Mouse (Mus musculus) midbrain, embryonic 10.5 days (tissue): Measurements from ENCODE around the gene Angptl2. TPM values are rescaled to one million over a fixed set of nuclear protein-coding genes. Genes with fewer than 3 reads are reported as not detected.

Experiments
- DNase-seq: peaks from one replicate; pipeline ENCODE4 v3.0.0-alpha.2; 2017; ENCODE audit warnings: low spot score
- H3K27ac ChIP-seq: fragments of 300-500 bp; sonication (generic); replicated peaks from 2 replicates; pipeline ENCODE4 v1.5.1; 2016; ENCODE audit warnings: mild to moderate bottlenecking
- H3K27me3 ChIP-seq: fragments of 300-500 bp; sonication (generic); 2 replicates; pipeline ENCODE4 v1.6.1; 2016; ENCODE audit warnings: low read depth, mild to moderate bottlenecking; ENCODE audit not compliant: poor library complexity, severe bottlenecking
- H3K36me3 ChIP-seq: fragments of 300-500 bp; sonication (generic); 2 replicates; pipeline ENCODE4 v1.6.1; 2016; ENCODE audit warnings: mild to moderate bottlenecking, moderate library complexity
- H3K4me1 ChIP-seq: fragments of 300-500 bp; sonication (generic); 2 replicates; pipeline ENCODE4 v1.6.1; 2016
- H3K4me3 ChIP-seq: fragments of 300-500 bp; sonication (generic); 2 replicates; pipeline ENCODE4 v1.5.1; 2016; ENCODE audit warnings: mild to moderate bottlenecking, moderate library complexity
- H3K9me3 ChIP-seq: fragments of 300-500 bp; sonication (generic); replicated peaks from 2 replicates; pipeline ENCODE4 v1.6.1; 2016; ENCODE audit warnings: mild to moderate bottlenecking
- WGBS: fragments of 180-500 bp; shearing (Covaris S2); methylation state at CpG from one replicate; pipeline ENCODE4 v1.1.7; 2016; 5-methylcytosine and 5-hydroxymethylcytosine counted together
- polyA plus RNA-seq: library from polyadenylated mRNA; unstranded; fragments of >200 nt; fragmentation: Nextera tagmentation; extraction: Ambion mirVana; gene quantifications from 2 replicates; pipeline ENCODE4 v1.2.1, GENCODE M21; 2016

Angptl2 gene
- polyA plus RNA-seq, 1 experiment from 2014 or later = 21.8 TPM

GRCm38 (mm10) chr2:33179930-33180630, 35.8 kb upstream of the Angptl2 start:
- H3K4me3 ChIP-seq = no peak overlapping the region
- no peaks in the 10 kb centered on the region for H3K27me3 ChIP-seq
- peaks cover 42% of the 10 kb centered on the region for H3K4me1 ChIP-seq
- no peaks in the 10 kb centered on the region for H3K9me3 ChIP-seq
- no peak for DNase-seq
- H3K27ac ChIP-seq = no peak overlapping the region
- 72% methylated on average over 16 of the region's 16 CpGs for WGBS
- H3K36me3 ChIP-seq = no peaks in the 10 kb centered on the region

GRCm38 (mm10) chr2:33183321-33183720, 32.5 kb upstream of the Angptl2 start:
- H3K4me3 ChIP-seq = no peak overlapping the region
- H3K9me3 ChIP-seq = no peaks in the 10 kb centered on the region
- WGBS = 94% methylated on average over 7 of the region's 7 CpGs
- no peak overlapping the region for H3K27ac ChIP-seq
- no peaks in the 10 kb centered on the region for H3K36me3 ChIP-seq
- peaks cover 26% of the 10 kb centered on the region for H3K4me1 ChIP-seq
- H3K27me3 ChIP-seq = no peaks in the 10 kb centered on the region
- no peak for DNase-seq

- Histone ChIP-seq H3K27ac (no peak overlapping the region), H3K27me3 (no peaks in the 10 kb centered on the region), H3K36me3 (no peaks in the 10 kb centered on the region), H3K4me1 (peaks cover 24% of the 10 kb centered on the region), H3K4me3 (no peak overlapping the region), H3K9me3 (no peaks in the 10 kb centered on the region)
- WGBS = 91% methylated on average over 10 of the region's 10 CpGs
- no peak for DNase-seq
These were observed 31.2 kb upstream of the Angptl2 start for GRCm38 (mm10) chr2:33184641-33185040.

GRCm38 (mm10) chr2:33185258-33185657, 30.6 kb upstream of the Angptl2 start:
- peak; percentile 32 for DNase-seq
- Histone ChIP-seq H3K4me3 (no peak overlapping the region), H3K27ac (no peak overlapping the region)

GRCm38 (mm10) chr2:33186505-33186904, 29.4 kb upstream of the Angptl2 start:
- no peaks in the 10 kb centered on the region for H3K36me3 ChIP-seq
- no peak overlapping the region for H3K27ac ChIP-seq
- DNase-seq = no peak
- peaks cover 14% of the 10 kb centered on the region for H3K4me1 ChIP-seq
- H3K4me3 ChIP-seq = no peak overlapping the region
- WGBS = 82% methylated on average over 7 of the region's 7 CpGs
- no peaks in the 10 kb centered on the region for H3K9me3 ChIP-seq
- H3K27me3 ChIP-seq = no peaks in the 10 kb centered on the region

More at GRCm38 (mm10) chr2:33185258-33185657, 30.6 kb upstream of the Angptl2 start:
- WGBS = 77% methylated on average over 7 of the region's 7 CpGs
- Histone ChIP-seq H3K36me3 (no peaks in the 10 kb centered on the region), H3K4me1 (peaks cover 19% of the 10 kb centered on the region), H3K9me3 (no peaks in the 10 kb centered on the region), H3K27me3 (no peaks in the 10 kb centered on the region)

GRCm38 (mm10) chr2:33187874-33188273, 28.0 kb upstream of the Angptl2 start:
- H3K27me3 ChIP-seq = no peaks in the 10 kb centered on the region
- H3K4me1 ChIP-seq = peaks cover 14% of the 10 kb centered on the region
- no peak overlapping the region for H3K27ac ChIP-seq
- no peaks in the 10 kb centered on the region for H3K36me3 ChIP-seq
- no peak for DNase-seq
- WGBS = 94% methylated on average over 2 of the region's 2 CpGs
- H3K4me3 ChIP-seq = no peak overlapping the region
- H3K9me3 ChIP-seq = no peaks in the 10 kb centered on the region

- DNase-seq = no peak
- WGBS = 79% methylated on average over 6 of the region's 6 CpGs
- no peaks in the 10 kb centered on the region for H3K36me3 ChIP-seq
- H3K27me3 ChIP-seq = no peaks in the 10 kb centered on the region
- no peaks in the 10 kb centered on the region for H3K9me3 ChIP-seq
- H3K4me1 ChIP-seq = peaks cover 14% of the 10 kb centered on the region
- 0 out of 2 replicates have a peak overlapping the region, but pooled peaks have one; percentile 3 for H3K27ac ChIP-seq
- H3K4me3 ChIP-seq = no peak overlapping the region
These were observed 26.8 kb upstream of the Angptl2 start for GRCm38 (mm10) chr2:33188925-33189670.

GRCm38 (mm10) chr2:33189976-33190375, 25.9 kb upstream of the Angptl2 start:
- H3K4me3 ChIP-seq = no peak overlapping the region
- DNase-seq = no peak
- H3K27ac ChIP-seq = no peak overlapping the region
- no peaks in the 10 kb centered on the region for H3K9me3 ChIP-seq
- 84% methylated on average over 3 of the region's 3 CpGs for WGBS
- H3K27me3 ChIP-seq = no peaks in the 10 kb centered on the region
- H3K4me1 ChIP-seq = peaks cover 14% of the 10 kb centered on the region
- no peaks in the 10 kb centered on the region for H3K36me3 ChIP-seq

GRCm38 (mm10) chr2:33200368-33201068, 15.4 kb upstream of the Angptl2 start:
- Histone ChIP-seq H3K9me3 (no peaks in the 10 kb centered on the region), H3K36me3 (no peaks in the 10 kb centered on the region), H3K4me1 (peaks cover 27% of the 10 kb centered on the region), H3K27ac (no peak overlapping the region), H3K4me3 (no peak overlapping the region), H3K27me3 (no peaks in the 10 kb centered on the region)
- no peak for DNase-seq
- 78% methylated on average over 14 of the region's 14 CpGs for WGBS

GRCm38 (mm10) chr2:33203284-33203683, 12.6 kb upstream of the Angptl2 start:
- Histone ChIP-seq H3K36me3 (no peaks in the 10 kb centered on the region), H3K27me3 (no peaks in the 10 kb centered on the region), H3K4me3 (no peak overlapping the region), H3K9me3 (no peaks in the 10 kb centered on the region), H3K4me1 (peaks cover 48% of the 10 kb centered on the region), H3K27ac (no peak overlapping the region)
- WGBS = 61% methylated on average over 6 of the region's 6 CpGs
- no peak for DNase-seq

GRCm38 (mm10) chr2:33204980-33205379, 10.9 kb upstream of the Angptl2 start:
- Histone ChIP-seq H3K4me1 (peaks cover 47% of the 10 kb centered on the region), H3K27me3 (no peaks in the 10 kb centered on the region), H3K9me3 (no peaks in the 10 kb centered on the region), H3K4me3 (no peak overlapping the region), H3K36me3 (no peaks in the 10 kb centered on the region), H3K27ac (no peak overlapping the region)
- 83% methylated on average over 5 of the region's 5 CpGs for WGBS
- no peak for DNase-seq

- 0 out of 2 replicates have a peak overlapping the region, but pooled peaks have one; percentile 19 for H3K27ac ChIP-seq
These were observed 9.8 kb upstream of the Angptl2 start for GRCm38 (mm10) chr2:33205939-33206525.

More at GRCm38 (mm10) chr2:33205939-33206525, 9.8 kb upstream of the Angptl2 start:
- Histone ChIP-seq H3K4me3 (no peak overlapping the region), H3K36me3 (no peaks in the 10 kb centered on the region), H3K9me3 (no peaks in the 10 kb centered on the region), H3K27me3 (no peaks in the 10 kb centered on the region), H3K4me1 (peaks cover 41% of the 10 kb centered on the region)
- DNase-seq = no peak
- 60% methylated on average over 14 of the region's 14 CpGs for WGBS
